Mouse (Mus musculus): ENCODE data around the gene Piga.
A peak's percentile ranks its signal among the peaks of the same experiment; 100 is the strongest.

The Piga gene

GRCm38 (mm10) chrX:164419471-164419939 is at the start of gene Piga:
TSS of gene Piga (plus strand) at chrX:164419787.
- DNase-seq (ENCODE audit: low spot score): peak; percentile 43

- no peak for DNase-seq (ENCODE audit: low spot score)
Measured at GRCm38 (mm10) chrX:164370576-164370975, 49.0 kb upstream of the Piga start.

GRCm38 (mm10) chrX:164373081-164373480 is 46.5 kb upstream of the Piga start, which contains the start of gene Vegfd:
TSS of gene Vegfd (plus strand) at chrX:164373378.
- no peak for DNase-seq (ENCODE audit: low spot score)

GRCm38 (mm10) chrX:164374586-164374985 is 45.0 kb upstream of the Piga start:
- DNase-seq (ENCODE audit: low spot score): no peak

- no peak for DNase-seq (ENCODE audit: low spot score)
Measured at GRCm38 (mm10) chrX:164379721-164380120, 39.9 kb upstream of the Piga start.

GRCm38 (mm10) chrX:164381618-164382408 is 37.8 kb upstream of the Piga start:
- peak; percentile 26 for DNase-seq (ENCODE audit: low spot score)

- no peak for DNase-seq (ENCODE audit: low spot score)
Measured at GRCm38 (mm10) chrX:164394091-164394490, 25.5 kb upstream of the Piga start.

- no peak for DNase-seq (ENCODE audit: low spot score)
Measured at GRCm38 (mm10) chrX:164398456-164398855, 21.1 kb upstream of the Piga start.

GRCm38 (mm10) chrX:164405080-164405649 is 14.4 kb upstream of the Piga start:
- DNase-seq (ENCODE audit: low spot score): no peak

- DNase-seq (ENCODE audit: low spot score): no peak
Measured at GRCm38 (mm10) chrX:164406133-164407022, 13.2 kb upstream of the Piga start.

- no peak for DNase-seq (ENCODE audit: low spot score)
Measured at GRCm38 (mm10) chrX:164408301-164408927, 11.2 kb upstream of the Piga start.

- DNase-seq (ENCODE audit: low spot score): no peak
Measured at GRCm38 (mm10) chrX:164410562-164410961, 9.0 kb upstream of the Piga start.

GRCm38 (mm10) chrX:164416803-164417202 is 2.8 kb upstream of the Piga start:
- DNase-seq (ENCODE audit: low spot score): no peak

GRCm38 (mm10) chrX:164418008-164418407 is 1.6 kb upstream of the Piga start:
- DNase-seq (ENCODE audit: low spot score): no peak

GRCm38 (mm10) chrX:164419955-164420354 is 368 bp downstream of the Piga start:
- no peak for DNase-seq (ENCODE audit: low spot score)

- no peak for DNase-seq (ENCODE audit: low spot score)
Measured at GRCm38 (mm10) chrX:164420518-164420917, 931 bp downstream of the Piga start.

GRCm38 (mm10) chrX:164424821-164425220 is 5.2 kb downstream of the Piga start:
- no peak for DNase-seq (ENCODE audit: low spot score)

- no peak for DNase-seq (ENCODE audit: low spot score)
Measured at GRCm38 (mm10) chrX:164427295-164427694, 7.7 kb downstream of the Piga start.

GRCm38 (mm10) chrX:164428224-164428623 is 8.6 kb downstream of the Piga start:
- no peak for DNase-seq (ENCODE audit: low spot score)

GRCm38 (mm10) chrX:164430621-164431020 is 11.0 kb downstream of the Piga start:
- no peak for DNase-seq (ENCODE audit: low spot score)

GRCm38 (mm10) chrX:164431133-164431532 is 11.5 kb downstream of the Piga start:
- no peak for DNase-seq (ENCODE audit: low spot score)

- no peak for DNase-seq (ENCODE audit: low spot score)
Measured at GRCm38 (mm10) chrX:164431541-164431940, 12.0 kb downstream of the Piga start.
